Mouse (Mus musculus) ES-E14 (cell line): ENCODE data around the gene Chmp2a. TPM values are rescaled to one million over a fixed set of nuclear protein-coding genes. Genes with fewer than 3 reads are reported as not detected.

Experiments used
- DNase-seq: peaks from one replicate; pipeline ENCODE4 v3.0.0-alpha.2; 2013; ENCODE audit warnings: low read depth, low spot score
- H3K27ac ChIP-seq: 2 replicates; pipeline ENCODE4 v1.5.1; 2012; ENCODE audit warnings: low read depth, mild to moderate bottlenecking, low read length, moderate library complexity, mixed read lengths; ENCODE audit not compliant: poor library complexity, insufficient read depth, severe bottlenecking
- H3K36me3 ChIP-seq: 2 replicates; pipeline ENCODE4 v1.6.1; 2012; ENCODE audit warnings: mild to moderate bottlenecking, low read length, moderate library complexity, mixed read lengths; ENCODE audit not compliant: control insufficient read depth, poor library complexity, insufficient read depth, severe bottlenecking
- H3K4me1 ChIP-seq, 2 experiments: fragments of 150-350 bp in 1 of 2; sonication (generic) in 1 of 2; 2 replicates each; pipeline ENCODE4 v1.6.1; 2012; ENCODE audit warnings: low read length in 2 of 2, mild to moderate bottlenecking in 1 of 2, mixed read lengths in 1 of 2; ENCODE audit not compliant: control insufficient read depth in 2 of 2, insufficient read depth in 2 of 2, poor library complexity in 1 of 2
- H3K4me3 ChIP-seq, 2 experiments: fragments of 150-350 bp in 1 of 2; sonication (generic) in 1 of 2; 2 replicates each; pipeline ENCODE4 v1.5.1; 2012; ENCODE audit warnings: low read length in 2 of 2, low read depth in 1 of 2, mild to moderate bottlenecking in 1 of 2, mixed read lengths in 1 of 2; ENCODE audit not compliant: insufficient read depth in 1 of 2, poor library complexity in 1 of 2, severe bottlenecking in 1 of 2
- H3K9ac ChIP-seq: 2 replicates; pipeline ENCODE4 v1.6.1; 2012; ENCODE audit warnings: low read depth, mild to moderate bottlenecking, low read length, mixed read lengths; ENCODE audit not compliant: poor library complexity, insufficient read depth, severe bottlenecking
- H3K9me3 ChIP-seq: fragments of 150-350 bp; sonication (generic); 2 replicates; pipeline ENCODE4 v1.6.1; 2012; ENCODE audit warnings: low read depth, mild to moderate bottlenecking, low read length; ENCODE audit not compliant: control insufficient read depth, insufficient read depth
- CHD2 ChIP-seq: IDR thresholded peaks from 2 replicates; pipeline ENCODE4 v1.6.1; 2014; ENCODE audit warnings: mild to moderate bottlenecking, low read depth, low read length, inconsistent platforms
- HCFC1 ChIP-seq: IDR thresholded peaks from 2 replicates; pipeline ENCODE4 v1.6.1; 2012; ENCODE audit warnings: low read length, inconsistent platforms, borderline replicate concordance; ENCODE audit not compliant: insufficient read depth
- MAFK ChIP-seq: IDR thresholded peaks from 2 replicates; pipeline ENCODE4 v1.6.1; 2014; ENCODE audit warnings: mild to moderate bottlenecking, low read depth, low read length, inconsistent platforms; ENCODE audit not compliant: insufficient read depth
- ZC3H11A ChIP-seq: IDR thresholded peaks from 2 replicates; pipeline ENCODE4 v1.6.1; 2012; ENCODE audit warnings: low read depth, mild to moderate bottlenecking, inconsistent platforms, low read length, borderline replicate concordance
- ZNF384 ChIP-seq: IDR thresholded peaks from 2 replicates; pipeline ENCODE4 v1.6.1; 2012; ENCODE audit warnings: low read depth, low read length, inconsistent platforms
- in situ Hi-C, 2 experiments: fragments of 600-800 bp; cut with MboI; formaldehyde crosslinking; loops; one replicate each; pipeline ENCODE4 v1.15.1; 2025; ENCODE audit warnings: low sequenced_read_pairs in 2 of 2, inconsistent platforms in 1 of 2; ENCODE audit not compliant: unreplicated experiment in 2 of 2
- total RNA-seq: library from RNA; depleted of rRNA; stranded (reverse); fragments of 300-350 nt; gene quantifications from 2 replicates; pipeline ENCODE4 v1.2.3, GENCODE M21; 2012; rRNA removed

Gene Chmp2a
- total RNA-seq, 1 experiment: 143 TPM

- Histone ChIP-seq H3K9ac (no peak overlapping the region), H3K4me3 (no peak overlapping the region), H3K36me3 (no peaks in the 10 kb centered on the region), H3K9me3 (no peaks in the 10 kb centered on the region), H3K27ac (no peak overlapping the region), H3K4me1 (peaks cover 0 to 2% of the 10 kb centered on the region in 2 experiments; a peak in 1 of 4 replicates)
- in situ Hi-C loops: no loop called here
- no peak for DNase-seq
- TF ChIP-seq HCFC1: no peak
- no peak for TF ChIP-seq CHD2
- no peak for TF ChIP-seq MAFK
- TF ChIP-seq ZNF384: no peak
- TF ChIP-seq ZC3H11A: peak; percentile 27; the same call in 1 of the 2 replicates
These were observed 42.4 kb downstream of the Chmp2a start for GRCm38 (mm10) chr7:12992222-12992621.

- no peaks in the 10 kb centered on the region for H3K9me3 ChIP-seq
- TF ChIP-seq HCFC1 (no peak), CHD2 (no peak), MAFK (no peak), ZC3H11A (no peak), ZNF384 (no peak)
- peaks cover 0 to 2% of the 10 kb centered on the region in 2 experiments; a peak in 1 of 4 replicates for H3K4me1 ChIP-seq
- peaks cover 3% of the 10 kb centered on the region; the same call in 1 of the 2 replicates for H3K36me3 ChIP-seq
- DNase-seq: no peak
- in situ Hi-C loops: no loop called here
- H3K4me3 ChIP-seq: no peak overlapping the region
- H3K27ac ChIP-seq: no peak overlapping the region
- H3K9ac ChIP-seq: no peak overlapping the region
These were observed 47.0 kb downstream of the Chmp2a start for GRCm38 (mm10) chr7:12987409-12988189.

- no peak overlapping the region for H3K4me3 ChIP-seq
- no peak overlapping the region for H3K9ac ChIP-seq
- no peak for DNase-seq
- H3K4me1 ChIP-seq: peaks cover 0 to 2% of the 10 kb centered on the region in 2 experiments; a peak in 1 of 4 replicates
- in situ Hi-C loops: no loop called here
- TF ChIP-seq HCFC1: no peak
- TF ChIP-seq MAFK: no peak
- TF ChIP-seq ZNF384: no peak
- no peak for TF ChIP-seq ZC3H11A
- TF ChIP-seq CHD2: no peak
- H3K36me3 ChIP-seq: peaks cover 7% of the 10 kb centered on the region
- no peak overlapping the region for H3K27ac ChIP-seq
- no peaks in the 10 kb centered on the region for H3K9me3 ChIP-seq
These were observed 47.7 kb downstream of the Chmp2a start for GRCm38 (mm10) chr7:12986906-12987305.

DNA sequence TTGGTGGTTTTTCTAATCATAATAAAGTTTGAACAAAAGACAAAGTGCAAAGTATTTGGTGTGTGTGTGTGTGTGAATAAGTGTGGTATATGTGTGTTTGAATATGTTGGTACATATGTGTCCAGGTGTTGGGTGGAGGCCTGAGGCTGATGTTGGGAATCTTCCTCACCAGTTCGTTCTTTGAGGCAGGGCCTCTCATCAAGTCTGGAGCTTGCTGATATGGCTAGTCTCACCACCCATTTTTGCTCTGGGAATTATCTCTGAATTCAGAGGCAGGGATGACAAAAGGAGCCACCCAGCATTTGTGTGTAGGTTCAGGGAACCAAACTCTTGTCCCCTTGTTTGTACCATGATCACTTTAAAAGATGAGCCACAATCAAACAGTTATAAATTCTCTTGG lies 48.9 kb downstream of the Chmp2a start:
- Histone ChIP-seq H3K4me1 (peaks cover 0 to 2% of the 10 kb centered on the region in 2 experiments; a peak in 1 of 4 replicates), H3K9ac (no peak overlapping the region), H3K9me3 (no peaks in the 10 kb centered on the region), H3K36me3 (peaks cover 7% of the 10 kb centered on the region), H3K27ac (no peak overlapping the region), H3K4me3 (no peak overlapping the region)
- no peak for DNase-seq
- no peak for TF ChIP-seq CHD2
- no peak for TF ChIP-seq ZC3H11A
- no peak for TF ChIP-seq ZNF384
- TF ChIP-seq HCFC1: no peak
- TF ChIP-seq MAFK: no peak
- in situ Hi-C loops: no loop called here

Other genes with a start within 250 kb of the Chmp2a start
- gene Zscan18, start 231.2 kb downstream of the Chmp2a start, total RNA-seq: 13.3 and 19.2 TPM in 2 replicates
- 10.3 and 13.6 TPM in 2 replicates for gene Zfp329, start 215.9 kb downstream of the Chmp2a start, total RNA-seq
- gene Zfp110, start 200.0 kb downstream of the Chmp2a start, total RNA-seq: 53.9 and 65.9 TPM in 2 replicates
- gene Zfp128, start 153.6 kb downstream of the Chmp2a start, total RNA-seq: 1.4 and 1.8 TPM in 2 replicates
- gene Zscan22, start 137.0 kb downstream of the Chmp2a start, total RNA-seq: 5.1 and 5.7 TPM in 2 replicates
- gene Rps5, start 112.5 kb downstream of the Chmp2a start, total RNA-seq: 3,358 and 4,390 TPM in 2 replicates
- gene Rnf225, start 107.4 kb downstream of the Chmp2a start, total RNA-seq: 4.4 and 6.9 TPM in 2 replicates
- 4.7 and 5.6 TPM in 2 replicates for gene Zfp324, start 69.0 kb downstream of the Chmp2a start, total RNA-seq
- 6.4 and 7.3 TPM in 2 replicates for gene Zfp446, start 57.0 kb downstream of the Chmp2a start, total RNA-seq
- 0.45 and 0.69 TPM in 2 replicates for gene Slc27a5, start 36.6 kb downstream of the Chmp2a start, total RNA-seq
- gene Trim28, start 35.7 kb downstream of the Chmp2a start, total RNA-seq: 2,698 and 2,854 TPM in 2 replicates
- 23.7 and 26.7 TPM in 2 replicates for gene Zbtb45, start 24.8 kb downstream of the Chmp2a start, total RNA-seq
- 73.8 and 92.8 TPM in 2 replicates for gene Ube2m, start 3.5 kb upstream of the Chmp2a start, total RNA-seq
- 3.2 and 3.8 TPM in 2 replicates for gene Mzf1, start 20.0 kb upstream of the Chmp2a start, total RNA-seq
- gene Vmn1r85, start 60.4 kb upstream of the Chmp2a start, total RNA-seq: not detected in 2 replicates
- not detected in 2 replicates for gene Vmn1r86, start 85.1 kb upstream of the Chmp2a start, total RNA-seq
- not detected in 2 replicates for gene Vmn1r87, start 105.3 kb upstream of the Chmp2a start, total RNA-seq
- 0.04 and 0.11 TPM in 2 replicates for gene Vmn1r88, start 124.8 kb upstream of the Chmp2a start, total RNA-seq
- gene Vmn1r89, start 178.2 kb upstream of the Chmp2a start, total RNA-seq: not detected in 2 replicates
- gene Lig1, start 242.5 kb upstream of the Chmp2a start, total RNA-seq: 88.5 and 92.2 TPM in 2 replicates
- 5.1 and 5.7 TPM in 2 replicates for gene Zswim9, start 243.9 kb upstream of the Chmp2a start, total RNA-seq